Mouse (Mus musculus) heart, embryonic 15.5 days (tissue): ENCODE measurements around the gene Trappc3. TPM values are rescaled to one million over a fixed set of nuclear protein-coding genes. Genes with fewer than 3 reads are reported as not detected.
A peak's percentile ranks its signal among the peaks of the same experiment; 100 is the strongest.

Source experiments
- ATAC-seq: fragments of 200-750 bp; cut with Nextera tagmentation; replicated peaks from 2 replicates; pipeline ENCODE4 v1.8.0; 2017; ENCODE audit warnings: low read depth, moderate TSS enrichment; ENCODE audit not compliant: insufficient number of reproducible peaks, insufficient read depth, low FRiP score
- H3K27ac ChIP-seq: fragments of 300-500 bp; sonication (generic); 2 replicates; pipeline ENCODE4 v1.5.1; 2015; ENCODE audit warnings: mild to moderate bottlenecking, inconsistent platforms
- H3K27me3 ChIP-seq: fragments of 300-500 bp; sonication (generic); 2 replicates; pipeline ENCODE4 v1.6.1; 2015; ENCODE audit warnings: inconsistent platforms
- H3K36me3 ChIP-seq: fragments of 300-500 bp; sonication (generic); 2 replicates; pipeline ENCODE4 v1.6.1; 2015; ENCODE audit warnings: mild to moderate bottlenecking, inconsistent platforms
- H3K4me1 ChIP-seq: fragments of 300-500 bp; sonication (generic); replicated peaks from 2 replicates; pipeline ENCODE4 v1.6.1; 2015; ENCODE audit warnings: inconsistent platforms
- H3K4me2 ChIP-seq: fragments of 300-500 bp; sonication (generic); 2 replicates; pipeline ENCODE4 v1.6.1; 2015; ENCODE audit warnings: inconsistent platforms, mild to moderate bottlenecking, moderate library complexity
- H3K4me3 ChIP-seq: fragments of 300-500 bp; sonication (generic); 2 replicates; pipeline ENCODE4 v1.5.1; 2015; ENCODE audit warnings: mild to moderate bottlenecking, inconsistent platforms
- H3K9ac ChIP-seq: fragments of 300-500 bp; sonication (generic); 2 replicates; pipeline ENCODE4 v1.6.1; 2015; ENCODE audit warnings: mild to moderate bottlenecking, inconsistent platforms
- H3K9me3 ChIP-seq: fragments of 300-500 bp; sonication (generic); replicated peaks from 2 replicates; pipeline ENCODE4 v1.6.1; 2016; ENCODE audit warnings: inconsistent platforms
- WGBS: fragments of 180-500 bp; shearing (Covaris S2); methylation state at CpG from one replicate; pipeline ENCODE4 v1.1.7; 2015; ENCODE audit warnings: mixed read lengths; 5-methylcytosine and 5-hydroxymethylcytosine counted together
- polyA plus RNA-seq: library from polyadenylated mRNA; unstranded; fragments of >200 nt; fragmentation: Nextera tagmentation; extraction: Ambion mirVana; gene quantifications from 2 replicates; pipeline ENCODE4 v1.2.1, GENCODE M21; 2015

Trappc3 gene
- polyA plus RNA-seq, 1 experiment from 2014 or later: 73.1 TPM

DNA sequence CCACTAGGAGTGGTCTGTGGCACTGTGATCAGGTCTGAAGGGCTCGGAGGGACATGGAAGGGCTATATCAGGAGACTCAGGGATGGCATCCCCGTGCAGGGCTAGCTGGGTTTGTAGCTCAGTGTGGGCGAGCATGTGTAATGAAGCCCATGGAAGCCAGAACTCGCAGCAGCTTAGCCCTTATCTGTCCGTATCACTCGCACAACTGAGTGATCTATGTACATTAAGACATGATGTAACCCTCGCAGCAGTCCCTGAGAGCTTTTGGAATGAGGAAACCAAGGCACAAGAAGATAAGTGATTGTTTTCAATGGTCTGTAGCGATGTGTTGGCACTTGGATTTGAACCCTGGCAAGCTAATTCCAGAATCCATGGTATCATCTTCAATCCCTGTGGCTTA, 21.5 kb downstream of the Trappc3 start:
- no peak overlapping the region for H3K4me2 ChIP-seq
- WGBS: 72% methylated on average over 8 of the region's 8 CpGs
- peaks cover 63% of the 10 kb centered on the region for H3K27me3 ChIP-seq
- peaks cover 22% of the 10 kb centered on the region for H3K4me1 ChIP-seq
- no peak overlapping the region for H3K4me3 ChIP-seq
- no peak overlapping the region for H3K27ac ChIP-seq
- no peak overlapping the region for H3K9ac ChIP-seq
- ATAC-seq: no peak
- H3K9me3 ChIP-seq: no peaks in the 10 kb centered on the region
- no peaks in the 10 kb centered on the region for H3K36me3 ChIP-seq

DNA sequence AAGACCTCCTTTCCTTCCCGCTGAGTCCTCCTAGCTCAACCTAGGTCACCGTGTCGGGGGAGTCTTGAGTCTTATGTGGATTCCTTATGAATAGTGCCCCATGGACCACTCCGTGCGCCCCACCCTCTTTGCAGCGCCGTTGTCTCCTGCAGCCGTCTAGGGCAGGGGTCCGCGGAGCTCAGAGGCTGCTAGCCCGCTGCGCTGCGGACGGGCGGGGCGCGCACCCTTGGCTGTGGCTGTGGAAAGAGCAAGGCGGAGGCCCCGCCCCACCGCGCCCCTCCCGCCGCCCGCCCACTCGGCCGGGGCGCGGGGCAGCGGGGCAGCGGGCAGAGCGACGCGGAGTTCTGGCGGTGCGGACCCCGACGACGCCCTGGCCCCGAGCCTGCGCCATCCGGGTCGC, 24.4 kb downstream of the Trappc3 start, which contains the start of gene Col8a2:
TSS of gene Col8a2 (plus strand) at position 302 of the 400 bp plus-strand sequence.
- Histone ChIP-seq H3K9me3 (no peaks in the 10 kb centered on the region), H3K36me3 (no peaks in the 10 kb centered on the region), H3K27me3 (peaks cover 80% of the 10 kb centered on the region), H3K4me2 (peak within 1 kb of the TSS; percentile 77), H3K4me1 (peaks cover 21% of the 10 kb centered on the region), H3K9ac (peak within 1 kb of the TSS; percentile 53), H3K27ac (peak within 1 kb of the TSS; percentile 49), H3K4me3 (peak within 1 kb of the TSS; percentile 55)
- ATAC-seq: peak; percentile 40; the same call in 1 of the 2 replicates
- 2% methylated on average over 39 of the region's 42 CpGs for WGBS

DNA sequence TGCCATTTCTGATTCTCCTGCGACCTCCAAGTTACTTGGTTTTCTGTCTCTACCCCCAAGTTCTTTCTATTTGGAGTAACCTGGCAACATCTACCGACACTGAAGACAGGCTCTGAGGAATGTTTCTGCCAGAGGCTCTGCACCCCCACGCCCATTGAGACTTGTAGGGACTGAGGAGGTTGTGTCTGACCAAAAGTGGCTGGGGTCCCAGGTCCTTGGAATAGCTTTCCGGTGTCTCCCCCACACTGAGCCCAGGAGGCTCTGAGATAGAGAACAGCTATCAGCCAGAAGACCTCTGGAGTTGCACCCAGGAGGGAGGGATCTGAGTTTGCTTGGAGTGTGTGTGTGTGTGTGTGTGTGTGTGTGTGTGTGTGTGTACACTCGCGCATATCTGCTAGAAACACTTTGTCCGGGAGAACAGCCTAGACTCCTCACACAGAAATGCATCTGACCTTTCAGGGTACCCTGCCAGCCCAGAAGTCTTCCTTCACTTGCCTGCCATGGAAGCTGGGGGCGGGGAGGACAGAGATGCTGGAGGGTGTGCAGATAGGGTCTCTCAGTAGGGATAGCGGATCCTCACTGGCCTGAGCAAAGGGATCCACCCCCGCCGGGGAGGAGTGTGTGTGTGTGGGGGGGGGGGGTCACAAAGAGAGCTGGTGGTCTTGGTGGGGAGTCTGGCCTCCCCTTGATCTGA, 25.3 kb downstream of the Trappc3 start:
- H3K27me3 ChIP-seq: peaks cover 74% of the 10 kb centered on the region
- H3K36me3 ChIP-seq: no peaks in the 10 kb centered on the region

DNA sequence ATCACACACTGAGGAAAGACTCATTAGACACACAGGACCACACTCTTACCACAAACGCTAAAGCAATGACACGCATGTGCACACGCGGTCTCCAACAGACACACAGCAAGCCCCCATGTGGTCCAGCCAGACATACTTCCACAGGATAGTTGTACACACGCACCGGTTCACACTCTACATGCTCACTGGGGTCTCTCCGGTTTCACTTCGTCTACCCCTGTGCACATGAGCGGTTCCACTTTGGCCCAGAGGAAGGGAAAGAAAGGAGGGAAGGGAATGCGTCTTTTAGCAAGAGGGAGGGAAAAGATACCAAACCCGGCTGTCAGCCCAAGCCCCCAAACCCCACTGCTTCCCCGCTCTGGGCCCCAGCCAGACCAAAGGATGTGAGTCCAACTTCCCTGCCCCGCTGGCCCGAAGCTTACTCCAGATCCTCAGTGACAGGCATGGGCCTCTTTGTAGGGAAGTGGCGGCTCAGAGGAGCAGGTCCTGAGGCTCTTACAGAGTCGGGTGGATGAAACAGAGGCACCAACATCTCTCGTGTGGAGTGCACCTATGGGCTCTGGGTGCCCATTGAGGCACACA, 26.1 kb downstream of the Trappc3 start:
- Histone ChIP-seq H3K4me2 (peak overlapping the region; percentile 77), H3K9ac (no peak overlapping the region), H3K4me1 (peaks cover 21% of the 10 kb centered on the region), H3K4me3 (peak overlapping the region; percentile 55), H3K27me3 (peaks cover 69% of the 10 kb centered on the region), H3K27ac (0 out of 2 replicates have a peak overlapping the region, but pooled peaks have one; percentile 18), H3K36me3 (no peaks in the 10 kb centered on the region), H3K9me3 (no peaks in the 10 kb centered on the region)
- 31% methylated on average over 17 of the region's 17 CpGs for WGBS
- no peak for ATAC-seq

More for the DNA sequence above, 25.3 kb downstream of the Trappc3 start:
- peaks cover 21% of the 10 kb centered on the region for H3K4me1 ChIP-seq
- no peak; the same call in 1 of the 2 replicates for ATAC-seq
- peak overlapping the region; percentile 77 for H3K4me2 ChIP-seq
- 0 out of 2 replicates have a peak overlapping the region, but pooled peaks have one; percentile 18 for H3K27ac ChIP-seq
- 25% methylated on average over 11 of the region's 11 CpGs for WGBS
- peak overlapping the region; percentile 55 for H3K4me3 ChIP-seq
- H3K9me3 ChIP-seq: no peaks in the 10 kb centered on the region
- no peak overlapping the region for H3K9ac ChIP-seq

DNA sequence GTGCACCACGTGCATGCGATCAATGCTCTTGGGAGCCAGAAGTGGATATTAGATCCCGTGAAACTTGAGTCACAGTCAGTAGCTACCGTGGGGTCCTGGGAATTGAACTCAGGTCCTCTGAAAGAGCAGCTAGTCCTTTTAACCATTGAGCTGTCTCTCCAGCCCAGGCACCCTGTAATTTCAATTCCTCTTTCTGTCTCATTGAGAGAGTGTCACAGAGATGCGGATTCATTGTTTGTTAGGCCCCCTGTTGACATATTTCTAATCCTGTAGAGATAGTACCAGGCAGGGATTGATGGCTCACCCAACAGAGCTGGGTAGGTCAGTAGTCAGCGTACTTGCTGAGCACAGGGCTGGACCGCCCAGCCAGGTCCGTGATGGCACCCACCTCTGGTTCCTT, 28.2 kb downstream of the Trappc3 start:
- no peak overlapping the region for H3K4me3 ChIP-seq
- H3K27me3 ChIP-seq: peaks cover 54% of the 10 kb centered on the region
- 79% methylated on average over 8 of the region's 8 CpGs for WGBS
- peaks cover 21% of the 10 kb centered on the region for H3K4me1 ChIP-seq
- no peak overlapping the region for H3K9ac ChIP-seq
- H3K27ac ChIP-seq: no peak overlapping the region
- no peaks in the 10 kb centered on the region for H3K9me3 ChIP-seq
- H3K36me3 ChIP-seq: no peaks in the 10 kb centered on the region
- ATAC-seq: no peak
- no peak overlapping the region for H3K4me2 ChIP-seq

DNA sequence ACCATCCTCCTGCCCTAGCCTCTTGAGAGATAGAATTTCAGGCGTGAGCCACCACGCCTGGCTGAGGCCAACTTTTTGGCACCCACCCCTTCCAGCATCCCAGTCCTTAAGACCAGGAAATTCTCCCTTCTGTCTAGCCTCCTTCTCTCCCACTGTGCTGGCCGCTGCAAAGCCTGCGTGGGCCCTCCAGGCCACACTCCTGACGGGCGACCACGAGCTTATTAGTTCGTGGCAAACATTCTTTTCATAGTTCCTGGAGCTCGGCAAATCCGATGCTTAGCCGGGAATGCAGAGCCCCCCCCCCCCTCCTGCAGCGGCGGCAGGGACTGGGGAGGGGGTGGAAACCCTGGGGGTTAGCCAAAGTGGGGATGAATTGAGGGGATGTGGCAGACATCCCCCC, 29.1 kb downstream of the Trappc3 start:
- no peak for ATAC-seq
- no peak overlapping the region for H3K4me3 ChIP-seq
- WGBS: 16% methylated on average over 13 of the region's 13 CpGs
- no peaks in the 10 kb centered on the region for H3K9me3 ChIP-seq
- no peaks in the 10 kb centered on the region for H3K36me3 ChIP-seq
- H3K27ac ChIP-seq: no peak overlapping the region
- H3K9ac ChIP-seq: no peak overlapping the region
- H3K27me3 ChIP-seq: peaks cover 55% of the 10 kb centered on the region
- H3K4me1 ChIP-seq: peaks cover 21% of the 10 kb centered on the region
- H3K4me2 ChIP-seq: no peak overlapping the region

DNA sequence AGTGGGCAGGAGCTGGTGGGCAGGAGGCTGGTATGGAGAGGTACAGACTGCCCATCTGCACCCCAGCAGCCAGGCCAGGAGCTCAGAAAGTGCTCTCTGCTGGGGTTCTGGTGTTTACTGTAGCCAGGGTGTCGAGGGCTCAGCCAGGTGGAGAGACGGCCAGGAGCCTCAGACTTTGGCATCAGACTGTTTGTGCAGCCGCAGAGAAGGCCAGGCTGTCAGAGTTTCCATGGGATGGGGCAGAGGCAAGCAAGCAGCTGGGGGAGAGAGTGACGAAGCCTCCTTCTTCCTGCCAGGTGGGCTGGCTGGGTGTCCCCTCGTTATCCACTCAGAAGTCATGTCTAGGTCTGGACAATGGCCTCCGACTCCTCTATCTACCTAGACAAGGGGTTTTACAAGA, 33.0 kb downstream of the Trappc3 start:
- no peak overlapping the region for H3K4me3 ChIP-seq
- H3K27ac ChIP-seq: no peak overlapping the region
- WGBS: 69% methylated on average over 6 of the region's 6 CpGs
- H3K4me1 ChIP-seq: peaks cover 13% of the 10 kb centered on the region
- H3K27me3 ChIP-seq: peaks cover 51% of the 10 kb centered on the region
- no peak overlapping the region for H3K4me2 ChIP-seq
- H3K9ac ChIP-seq: no peak overlapping the region
- no peaks in the 10 kb centered on the region for H3K9me3 ChIP-seq
- no peak for ATAC-seq
- no peaks in the 10 kb centered on the region for H3K36me3 ChIP-seq

DNA sequence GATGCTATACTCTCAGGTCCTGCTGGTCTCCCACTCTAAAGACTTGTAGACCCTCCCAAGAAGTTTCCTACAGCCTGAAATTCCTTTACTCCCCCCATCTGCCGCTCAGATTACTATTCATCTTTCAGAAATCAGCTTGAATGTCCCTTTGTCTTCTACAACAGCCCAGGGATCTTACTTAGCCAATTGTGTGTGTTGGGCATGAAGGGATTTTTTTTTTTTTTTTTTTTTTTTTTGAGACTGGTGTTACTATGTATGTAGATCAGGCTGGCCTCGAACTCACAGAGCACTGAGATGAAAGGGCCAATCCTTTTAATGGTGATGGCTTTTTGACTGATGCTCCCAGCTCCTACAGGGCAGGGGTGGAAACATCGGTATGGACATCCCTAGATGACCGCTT, 33.8 kb downstream of the Trappc3 start:
- no peaks in the 10 kb centered on the region for H3K36me3 ChIP-seq
- no peak overlapping the region for H3K4me3 ChIP-seq
- no peak overlapping the region for H3K27ac ChIP-seq
- WGBS: 48% methylated on average over 4 of the region's 4 CpGs
- H3K27me3 ChIP-seq: peaks cover 53% of the 10 kb centered on the region
- H3K4me1 ChIP-seq: peaks cover 18% of the 10 kb centered on the region
- no peak for ATAC-seq
- H3K4me2 ChIP-seq: peak overlapping the region; percentile 67
- H3K9ac ChIP-seq: no peak overlapping the region
- H3K9me3 ChIP-seq: no peaks in the 10 kb centered on the region

DNA sequence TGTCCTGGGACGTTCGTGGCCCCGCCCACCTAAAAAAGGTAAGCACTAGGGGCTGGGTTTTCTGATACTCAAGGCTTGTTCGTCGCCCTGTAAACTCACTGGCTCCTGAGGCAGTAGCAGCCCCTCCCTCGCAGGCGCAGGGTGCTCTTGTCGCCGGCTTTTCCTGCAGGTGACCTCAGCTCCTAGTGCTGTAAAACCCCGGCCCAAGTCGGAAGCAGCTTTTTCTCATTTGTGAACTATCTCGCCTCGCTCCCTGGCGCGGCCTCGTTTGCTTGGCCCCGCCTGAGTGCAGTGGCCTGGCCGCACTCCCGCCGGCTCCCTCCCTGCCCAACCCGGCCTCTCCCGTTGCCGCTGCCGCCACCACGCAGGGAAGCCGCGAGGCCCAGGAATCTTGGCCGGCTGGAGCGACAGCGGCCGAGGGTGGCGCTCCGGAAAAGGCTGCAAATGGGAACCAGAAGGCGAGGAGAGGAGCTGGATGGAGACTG, 34.5 kb downstream of the Trappc3 start:
- Histone ChIP-seq H3K36me3 (no peaks in the 10 kb centered on the region), H3K4me2 (peak overlapping the region; percentile 67), H3K9ac (peak overlapping the region; percentile 53), H3K4me1 (peaks cover 25% of the 10 kb centered on the region), H3K27ac (peak overlapping the region; percentile 53; the same call in 1 of the 2 replicates), H3K4me3 (peak overlapping the region; percentile 38), H3K27me3 (peaks cover 59% of the 10 kb centered on the region), H3K9me3 (no peaks in the 10 kb centered on the region)
- ATAC-seq: no peak; the same call in 1 of the 2 replicates
- WGBS: under 1% methylated on average over 34 of the region's 34 CpGs

DNA sequence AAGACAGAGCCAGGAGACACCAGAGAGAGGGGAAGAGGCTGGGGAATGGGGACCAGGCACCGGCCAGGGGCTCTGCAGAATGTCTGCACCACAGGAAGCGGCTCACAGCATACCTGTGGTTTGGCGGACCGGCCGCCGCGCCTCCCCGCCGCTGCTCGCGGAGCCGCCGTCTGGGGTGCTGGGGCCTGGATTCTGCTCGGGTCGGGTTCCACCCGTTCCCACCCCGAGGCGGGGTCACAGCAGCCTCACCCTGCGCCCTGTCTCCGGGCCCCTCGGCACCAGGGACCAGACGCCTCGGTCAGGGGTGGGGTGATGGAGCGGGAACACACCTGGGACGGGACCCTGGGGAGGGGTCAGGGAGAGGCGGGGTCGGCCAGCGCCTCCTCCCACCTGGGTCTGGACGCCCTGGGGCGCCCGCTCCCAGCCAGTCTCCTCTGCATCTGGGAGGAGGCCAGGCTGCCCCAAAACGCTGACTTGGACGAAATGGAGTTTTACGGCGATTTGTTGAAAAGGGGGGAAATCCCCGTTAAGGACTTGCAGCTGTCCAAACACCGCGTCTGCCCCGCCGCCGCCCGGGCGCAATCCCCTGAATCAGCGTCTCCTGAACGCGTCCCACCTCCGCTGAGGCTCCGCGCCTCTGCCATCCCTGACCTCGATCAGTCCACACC, 38.9 kb downstream of the Trappc3 start:
- H3K4me3 ChIP-seq: peak overlapping the region; percentile 32
- no peaks in the 10 kb centered on the region for H3K9me3 ChIP-seq
- H3K27me3 ChIP-seq: peaks cover 65% of the 10 kb centered on the region
- WGBS: under 1% methylated on average over 50 of the region's 50 CpGs
- peak overlapping the region; percentile 59 for H3K4me2 ChIP-seq
- H3K9ac ChIP-seq: no peak overlapping the region
- no peaks in the 10 kb centered on the region for H3K36me3 ChIP-seq
- H3K27ac ChIP-seq: peak overlapping the region; percentile 10; the same call in 1 of the 2 replicates
- ATAC-seq: no peak
- H3K4me1 ChIP-seq: peaks cover 31% of the 10 kb centered on the region

DNA sequence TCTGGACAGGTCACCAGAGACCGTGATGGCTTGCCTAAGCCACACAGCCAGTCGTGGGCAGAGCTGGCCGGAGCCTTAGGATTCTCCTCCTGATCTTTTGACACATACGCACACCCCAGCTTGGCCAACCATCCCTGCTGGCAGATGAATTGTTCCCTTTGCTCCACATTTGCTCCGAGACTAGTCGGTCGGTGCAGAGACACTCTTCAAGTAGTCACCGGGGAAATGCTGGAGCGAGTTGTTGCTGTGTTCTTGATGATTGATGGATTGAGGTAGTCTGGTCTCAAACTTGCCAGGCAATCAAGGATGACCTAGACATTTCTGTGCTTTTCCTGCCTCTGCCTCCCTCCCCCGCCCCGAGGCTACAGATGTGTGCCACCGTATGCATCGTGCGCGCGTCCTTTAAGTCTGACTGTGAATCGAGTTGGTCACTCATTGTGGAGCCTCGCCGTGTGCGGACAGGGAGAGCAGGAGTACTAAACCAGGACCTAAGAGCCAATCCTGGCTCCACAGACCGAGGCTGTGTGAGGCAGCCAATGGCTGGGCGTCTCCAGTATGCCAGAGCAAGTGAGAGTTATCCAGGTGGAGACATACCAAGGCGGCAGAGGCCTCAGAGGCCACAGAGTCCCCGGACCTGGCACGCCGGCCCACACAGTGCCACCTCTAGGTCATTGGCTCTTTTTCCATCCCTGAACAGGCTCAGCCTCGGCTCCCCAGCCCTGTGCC, 39.6 kb downstream of the Trappc3 start:
- no peak overlapping the region for H3K9ac ChIP-seq
- WGBS: 12% methylated on average over 27 of the region's 27 CpGs
- no peaks in the 10 kb centered on the region for H3K36me3 ChIP-seq
- H3K4me2 ChIP-seq: peak overlapping the region; percentile 59
- H3K9me3 ChIP-seq: no peaks in the 10 kb centered on the region
- peaks cover 24% of the 10 kb centered on the region for H3K4me1 ChIP-seq
- H3K27ac ChIP-seq: no peak overlapping the region; the same call in 1 of the 2 replicates
- ATAC-seq: no peak
- H3K4me3 ChIP-seq: peak overlapping the region; percentile 32
- peaks cover 61% of the 10 kb centered on the region for H3K27me3 ChIP-seq
